In the genomic region with DNA sequence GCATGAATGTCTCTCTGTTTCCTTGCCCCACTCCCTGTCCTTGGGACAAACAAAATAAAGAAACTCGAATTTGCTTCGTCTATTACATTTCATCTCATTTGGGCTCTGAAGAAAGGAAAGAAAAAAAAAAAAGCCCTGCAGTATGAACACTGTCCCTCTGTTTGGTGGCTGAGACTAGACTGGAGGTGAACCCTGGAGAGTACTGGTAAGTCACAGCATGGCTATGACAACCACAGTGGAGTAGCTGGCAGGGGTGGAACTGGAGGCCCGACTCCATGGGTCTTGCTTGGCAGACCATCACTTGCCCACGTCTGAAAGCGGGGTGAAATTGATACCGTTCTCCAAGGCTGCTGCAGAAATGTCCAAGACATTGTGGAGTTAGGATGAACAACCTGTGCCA, we compare ENCODE assay signal across 17 mouse cellular contexts.
DNase-seq lines count a peak whose midpoint lies in the region; ATAC-seq lines count a peak whose summit lies in the region.
"Had no signal": no experiment of that assay in that cellular context is flagged by ENCODE, and none has a peak within 500 bp of the region (broad histone marks: within the 10 kb centered on the region; RNA-seq: fewer than 3 reads in every experiment).

No protein-coding gene starts in this region.

- H3K4me3 ChIP-seq in forebrain, embryonic 12.5 days (replicated peaks): no peak overlapping the region
- no peak overlapping the region for H3K4me3 ChIP-seq in hindbrain, embryonic 12.5 days
- no peak overlapping the region for H3K4me3 ChIP-seq in midbrain, embryonic 16.5 days (ENCODE audit: low read depth, low read length)
- H3K4me3 ChIP-seq: erythroblast, embryonic 14.5 days; heart, embryonic 15.5 days; limb, embryonic 15.5 days; megakaryocyte, embryonic 14.5 days; stomach, embryonic 15.5 days had no signal

- H3K27me3 ChIP-seq in forebrain, embryonic 12.5 days: no peaks in the 10 kb centered on the region
- no peaks in the 10 kb centered on the region for H3K27me3 ChIP-seq in hindbrain, embryonic 12.5 days
- H3K27me3 ChIP-seq in midbrain, embryonic 16.5 days (ENCODE audit: control insufficient read depth, insufficient read depth, low read depth, low read length): no peaks in the 10 kb centered on the region
- H3K27me3 ChIP-seq: heart, embryonic 15.5 days; limb, embryonic 15.5 days; megakaryocyte, embryonic 14.5 days; stomach, embryonic 15.5 days had no signal

- H3K9me3 ChIP-seq in forebrain, embryonic 12.5 days: no peaks in the 10 kb centered on the region
- H3K9me3 ChIP-seq in hindbrain, embryonic 12.5 days (replicated peaks): no peaks in the 10 kb centered on the region
- H3K9me3 ChIP-seq in midbrain, embryonic 16.5 days (replicated peaks; ENCODE audit: control insufficient read depth, low read length, poor library complexity, severe bottlenecking): no peaks in the 10 kb centered on the region
- H3K9me3 ChIP-seq: heart, embryonic 15.5 days; limb, embryonic 15.5 days; megakaryocyte, embryonic 14.5 days; stomach, embryonic 15.5 days had no signal

- H3K4me1 ChIP-seq in forebrain, embryonic 12.5 days: peaks cover 82% of the 10 kb centered on the region
- H3K4me1 ChIP-seq in hindbrain, embryonic 12.5 days: peaks cover 66% of the 10 kb centered on the region
- peaks cover 41% of the 10 kb centered on the region for H3K4me1 ChIP-seq in midbrain, embryonic 16.5 days (ENCODE audit: control insufficient read depth, insufficient read depth, low read length)

- ATAC-seq in forebrain, embryonic 12.5 days (ENCODE audit: low FRiP score): no peak
- ATAC-seq in hindbrain, embryonic 12.5 days (ENCODE audit: low FRiP score): no peak
- ATAC-seq in midbrain, embryonic 16.5 days: no peak

- H3K4me2 ChIP-seq in forebrain, embryonic 12.5 days: no peak overlapping the region
- no peak overlapping the region for H3K4me2 ChIP-seq in hindbrain, embryonic 12.5 days (replicated peaks)
- no peak overlapping the region for H3K4me2 ChIP-seq in midbrain, embryonic 16.5 days (ENCODE audit: low read length)
- H3K4me2 ChIP-seq: heart, embryonic 15.5 days; limb, embryonic 15.5 days; stomach, embryonic 15.5 days had no signal

- peaks cover 4% of the 10 kb centered on the region for H3K36me3 ChIP-seq in forebrain, embryonic 12.5 days (replicated peaks)
- H3K36me3 ChIP-seq in hindbrain, embryonic 12.5 days: peaks cover 18% of the 10 kb centered on the region; the same call in 1 of the 2 replicates
- no peaks in the 10 kb centered on the region for H3K36me3 ChIP-seq in midbrain, embryonic 16.5 days (ENCODE audit: control insufficient read depth, insufficient read depth, low read length)
- H3K36me3 ChIP-seq: heart, embryonic 15.5 days had no signal

- 84% methylated on average over 6 of the region's 6 CpGs for WGBS in forebrain, embryonic 12.5 days
- 87% methylated on average over 6 of the region's 6 CpGs for WGBS in hindbrain, embryonic 12.5 days
- WGBS in midbrain, embryonic 16.5 days: 84% methylated on average over 6 of the region's 6 CpGs

- peak; percentile 23 for DNase-seq in layer of hippocampus, adult 9-11 months
- no peak for DNase-seq in layer of hippocampus, adult 11-12 months (ENCODE audit: low spot score)
- DNase-seq in adrenal gland, postnatal 36 days: no peak
- DNase-seq in spleen, postnatal 10 days (ENCODE audit: low spot score in 2 of 2): no peak
- DNase-seq: cerebellum, adult 9-11 months; heart, adult 11 months; kidney, adult 11 months; kidney, postnatal 14 days; lung, postnatal 10 days had no signal

- no peak overlapping the region for H3K9ac ChIP-seq in forebrain, embryonic 12.5 days
- no peak overlapping the region for H3K9ac ChIP-seq in hindbrain, embryonic 12.5 days
- no peak overlapping the region for H3K9ac ChIP-seq in midbrain, embryonic 16.5 days (ENCODE audit: low read depth, low read length)
- H3K9ac ChIP-seq: heart, embryonic 15.5 days; limb, embryonic 15.5 days; stomach, embryonic 15.5 days had no signal

- H3K27ac ChIP-seq in forebrain, embryonic 12.5 days: peak overlapping the region; percentile 88; the same call in 1 of the 2 replicates
- peak overlapping the region; percentile 50; the same call in 1 of the 2 replicates for H3K27ac ChIP-seq in hindbrain, embryonic 12.5 days
- H3K27ac ChIP-seq in midbrain, embryonic 16.5 days (ENCODE audit: low read length): peak overlapping the region; percentile 23; the same call in 1 of the 2 replicates
- H3K27ac ChIP-seq: heart, embryonic 15.5 days; limb, embryonic 15.5 days; stomach, embryonic 15.5 days had no signal

Comparison
In these comparisons a context has a peak if more than half of its experiments do, and no peak if none do; other contexts are left out.
1. H3K27ac ChIP-seq: peak in every context shown above with its lines; median percentile 88 in forebrain, embryonic 12.5 days; 50 in hindbrain, embryonic 12.5 days; 23 in midbrain, embryonic 16.5 days.